Mouse (Mus musculus) urinary bladder, postnatal 14 days (tissue): ENCODE measurements around the gene Msantd1.
"Not testable (repeated sequence)": the region's sequence is repeated elsewhere in the genome, so short reads cannot be mapped to it uniquely, and the experiment has no call there.

Experiments used
- DNase-seq: peaks from one replicate; pipeline ENCODE4 v3.0.0; 2021; ENCODE audit warnings: low spot score

Gene Msantd1

GRCm38 (mm10) chr5:34907910-34908725, at the start of gene Msantd1:
Gene Msantd1, plus strand, starts transcription at chr5:34908012.
- DNase-seq: no peak

DNA sequence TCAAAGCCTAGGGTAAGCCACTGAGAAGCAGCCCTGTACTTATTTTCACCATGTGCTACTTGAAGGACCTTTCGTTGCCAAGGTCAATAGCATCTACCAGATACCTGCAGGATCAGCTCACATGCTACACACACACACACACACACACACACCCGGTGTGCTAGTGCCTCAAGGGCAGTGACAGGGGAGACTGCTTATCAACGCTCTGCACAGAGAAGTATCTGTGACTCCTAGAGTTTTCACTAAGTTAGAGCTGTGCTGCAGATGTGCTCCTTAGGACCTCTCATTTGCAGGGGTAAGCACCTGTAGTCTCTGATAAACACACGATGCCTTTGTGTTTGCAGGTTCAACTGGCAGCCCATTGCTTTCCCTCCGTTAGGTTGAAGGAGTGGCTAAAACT, 42.4 kb upstream of the Msantd1 start:
- no peak for DNase-seq

DNA sequence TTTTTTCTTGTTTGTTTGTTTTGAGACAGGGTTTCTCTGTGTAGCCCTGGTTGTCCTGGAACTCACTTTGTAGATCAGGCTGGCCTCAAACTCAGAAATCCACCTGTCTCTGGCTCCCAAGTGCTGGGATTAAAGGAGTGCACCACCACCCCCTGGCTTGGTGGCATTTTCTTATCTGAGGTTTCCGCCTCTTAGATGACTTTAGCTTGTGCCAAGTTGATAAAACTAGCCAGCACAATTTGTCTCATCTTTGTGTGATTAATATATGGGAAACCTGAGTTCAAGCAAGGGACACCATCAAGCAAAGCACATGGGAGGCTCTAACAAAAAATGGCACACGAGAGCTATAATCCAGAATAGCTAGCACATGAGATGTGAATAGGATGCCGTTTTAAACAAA, 27.5 kb upstream of the Msantd1 start:
- DNase-seq: not testable (repeated sequence)

DNA sequence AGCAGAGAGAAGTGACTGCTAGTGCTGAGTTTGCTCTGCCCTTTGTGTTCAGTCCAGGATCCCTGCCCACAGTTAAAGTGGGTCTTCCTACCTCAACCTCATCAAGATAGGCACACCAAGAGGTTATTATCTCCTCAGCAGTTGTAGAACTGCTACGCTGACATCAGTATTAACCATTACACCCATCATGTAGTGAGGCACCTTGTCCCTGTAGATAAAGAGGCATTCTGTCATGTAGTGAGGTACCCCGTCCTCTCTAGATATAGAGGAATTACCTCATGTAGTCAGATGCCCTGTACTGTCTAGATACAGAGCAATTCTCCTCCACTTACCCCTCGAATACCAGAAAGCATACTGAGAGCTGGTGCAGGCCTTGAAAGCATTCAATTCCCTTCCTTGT, 26.8 kb upstream of the Msantd1 start:
- no peak for DNase-seq

DNA sequence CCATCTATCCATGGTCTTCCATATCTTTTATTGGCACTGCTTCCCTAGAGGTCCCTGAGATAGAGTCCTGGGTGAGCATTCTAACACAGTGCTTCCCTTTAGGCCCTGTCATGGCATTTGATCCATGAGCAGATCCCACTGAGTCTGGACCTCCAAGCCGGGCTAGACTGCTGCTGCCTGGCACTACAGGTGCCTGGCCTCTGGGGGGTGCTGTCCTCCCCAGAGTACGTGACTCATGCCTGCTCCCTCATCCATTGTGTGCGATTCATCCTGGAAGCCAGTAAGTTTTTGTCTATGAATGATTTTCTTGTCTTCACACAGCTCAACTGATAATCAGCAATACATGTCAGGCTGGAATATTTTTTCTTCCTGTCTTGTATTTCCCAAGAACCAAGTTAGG, 22.6 kb upstream of the Msantd1 start:
- no peak for DNase-seq

DNA sequence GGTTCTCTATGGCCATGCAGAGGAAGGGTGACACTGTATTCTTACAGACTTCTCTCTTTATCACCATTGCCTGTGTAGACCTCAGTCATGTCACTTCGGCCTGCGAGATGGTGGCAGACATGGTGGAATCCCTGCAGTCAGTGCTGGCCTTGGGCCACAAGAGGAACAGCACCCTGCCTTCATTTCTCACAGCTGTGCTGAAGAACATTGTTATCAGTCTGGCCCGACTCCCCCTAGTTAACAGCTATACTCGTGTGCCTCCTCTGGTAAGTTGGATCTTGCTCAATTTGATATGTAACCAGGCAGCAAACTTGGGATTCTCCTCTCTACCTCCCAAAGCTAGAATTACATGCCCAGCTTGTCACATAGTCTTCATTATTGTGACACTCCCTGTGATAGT, 18.6 kb upstream of the Msantd1 start:
- no peak for DNase-seq

DNA sequence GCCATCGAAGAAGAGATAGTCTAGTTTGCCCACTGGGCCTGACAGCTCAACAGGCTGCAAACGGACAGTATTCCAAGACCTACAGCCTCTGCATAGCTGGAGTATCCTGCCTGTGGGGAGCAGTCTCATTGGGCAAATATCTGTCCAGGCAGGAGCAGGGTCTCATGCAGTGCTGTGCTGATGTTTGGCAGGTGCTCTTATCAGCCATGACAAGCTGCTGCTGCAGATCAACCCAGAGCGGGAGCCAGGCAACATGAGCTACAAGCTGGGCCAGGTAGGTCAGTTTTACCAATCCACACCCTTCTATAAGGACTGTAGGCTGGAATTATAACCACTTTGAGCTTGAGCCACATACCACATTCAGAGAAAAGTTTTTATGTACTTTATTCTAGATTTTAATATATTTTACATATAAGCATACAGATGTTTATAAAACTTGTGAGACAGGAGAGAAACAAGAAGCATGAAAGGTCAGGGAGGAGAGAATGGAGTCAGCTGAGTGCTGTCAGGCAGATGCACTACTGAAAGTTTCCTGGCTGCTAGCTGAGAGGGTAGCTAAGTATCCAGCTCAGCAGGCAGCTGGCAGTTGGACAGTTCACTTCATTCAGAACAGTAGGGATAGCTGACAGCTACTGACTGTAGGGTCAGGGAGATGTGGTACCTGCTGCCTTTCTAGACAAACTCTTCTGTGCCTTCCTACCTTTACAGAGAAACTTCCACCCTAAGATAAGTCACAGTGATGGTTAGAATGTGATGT, 10.9 kb upstream of the Msantd1 start:
- DNase-seq: no peak

GRCm38 (mm10) chr5:34899787-34900469, 7.9 kb upstream of the Msantd1 start:
- no peak for DNase-seq

- no peak for DNase-seq
Measured at GRCm38 (mm10) chr5:34902371-34902770, 5.4 kb upstream of the Msantd1 start.

DNA sequence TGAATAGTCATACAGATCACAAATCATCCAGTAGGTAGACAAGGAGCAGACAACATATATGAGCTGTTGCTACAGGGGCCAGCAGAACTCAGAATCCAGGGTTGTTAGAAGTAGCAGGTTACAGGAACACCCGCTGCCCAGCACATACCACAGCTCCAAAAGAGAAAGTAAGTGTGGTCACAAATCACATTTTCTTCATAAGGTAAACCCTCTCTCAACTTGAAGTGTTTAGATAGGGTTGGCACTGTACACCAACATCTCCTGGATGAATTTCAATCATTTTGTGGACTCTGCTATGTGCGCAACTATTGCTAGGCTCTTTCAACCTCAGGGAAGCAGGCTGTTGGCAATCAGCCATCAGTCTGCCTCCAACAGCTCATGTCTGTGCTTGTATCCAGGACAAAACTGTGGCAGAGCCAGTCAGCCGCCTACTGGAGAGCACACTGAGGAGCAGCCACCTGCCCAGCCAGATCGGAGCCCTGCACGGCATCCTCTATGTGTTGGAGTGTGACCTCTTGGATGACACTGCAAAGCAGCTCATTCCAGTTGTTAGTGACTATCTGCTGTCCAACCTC, 4.9 kb upstream of the Msantd1 start:
- DNase-seq: peak; percentile 85

DNA sequence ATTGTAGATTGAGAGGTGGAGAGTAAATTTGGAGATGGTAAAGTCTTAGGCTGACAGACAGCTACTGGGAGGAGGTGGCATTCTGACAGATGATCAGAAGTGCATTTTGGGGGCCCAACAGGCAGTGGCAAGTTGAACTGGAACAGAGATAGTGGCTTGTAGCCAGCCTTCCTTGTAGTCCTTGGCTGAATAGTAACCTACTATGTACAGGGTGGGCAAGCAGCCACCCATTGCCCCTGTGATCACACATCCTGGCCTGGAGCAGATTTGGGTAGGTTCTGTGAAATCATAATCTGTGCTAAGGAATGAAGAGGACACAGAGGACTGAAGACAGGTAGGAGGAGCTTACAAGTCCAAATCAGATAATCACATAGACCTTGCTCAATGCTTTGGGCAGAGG, 3.4 kb upstream of the Msantd1 start:
- no peak for DNase-seq

DNA sequence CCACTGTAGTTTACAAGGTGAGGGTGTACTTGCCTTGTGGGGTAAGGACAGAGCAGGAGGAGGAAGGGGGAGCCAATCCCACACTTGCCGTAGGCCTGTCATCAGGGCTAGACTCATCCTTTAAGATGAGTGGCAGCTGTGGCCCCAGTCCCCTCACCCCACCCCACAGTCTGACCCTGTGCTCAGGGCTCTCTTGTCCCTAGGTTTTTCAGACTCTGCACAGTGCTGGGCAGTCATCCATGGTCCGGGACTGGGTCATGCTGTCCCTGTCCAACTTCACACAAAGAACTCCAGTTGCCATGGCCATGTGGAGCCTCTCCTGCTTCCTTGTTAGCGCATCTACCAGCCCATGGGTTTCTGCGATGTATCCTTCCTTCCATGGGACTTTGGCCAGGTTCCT, 582 bp upstream of the Msantd1 start:
- DNase-seq: no peak

- peak; percentile 20 for DNase-seq
Measured at GRCm38 (mm10) chr5:34908726-34909633, 1.2 kb downstream of the Msantd1 start.

- no peak for DNase-seq
Measured at GRCm38 (mm10) chr5:34909634-34910503, 2.1 kb downstream of the Msantd1 start.

GRCm38 (mm10) chr5:34910504-34910815, 2.6 kb downstream of the Msantd1 start:
- DNase-seq: no peak

GRCm38 (mm10) chr5:34915801-34916200, 8.0 kb downstream of the Msantd1 start:
- DNase-seq: peak; percentile 80

DNA sequence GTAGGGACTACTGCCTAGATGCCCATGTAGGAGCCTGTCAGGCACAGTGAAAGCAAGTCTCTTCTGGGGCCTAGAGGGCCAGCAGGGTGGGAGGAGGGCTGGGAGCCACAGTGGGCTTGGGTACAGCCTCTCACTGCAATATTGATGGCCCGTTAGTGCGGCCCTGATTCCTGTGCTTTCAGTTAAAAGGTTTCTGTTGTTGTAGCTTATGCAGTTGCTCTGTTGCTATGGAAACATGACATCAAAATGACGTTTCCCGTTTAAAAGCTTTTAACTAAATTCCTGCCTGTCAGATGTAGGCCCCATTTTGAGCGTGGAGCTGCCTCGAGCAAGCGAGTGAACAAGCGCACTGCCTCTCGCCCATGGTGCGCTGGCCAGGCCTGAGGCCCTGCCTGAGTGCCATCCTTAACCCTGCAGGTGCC, 9.4 kb downstream of the Msantd1 start:
- no peak for DNase-seq

GRCm38 (mm10) chr5:34918785-34919184, 11.0 kb downstream of the Msantd1 start:
- DNase-seq: no peak

GRCm38 (mm10) chr5:34922531-34922930, 14.7 kb downstream of the Msantd1 start:
- DNase-seq: no peak

- no peak for DNase-seq
Measured at GRCm38 (mm10) chr5:34923920-34924319, 16.1 kb downstream of the Msantd1 start.

DNA sequence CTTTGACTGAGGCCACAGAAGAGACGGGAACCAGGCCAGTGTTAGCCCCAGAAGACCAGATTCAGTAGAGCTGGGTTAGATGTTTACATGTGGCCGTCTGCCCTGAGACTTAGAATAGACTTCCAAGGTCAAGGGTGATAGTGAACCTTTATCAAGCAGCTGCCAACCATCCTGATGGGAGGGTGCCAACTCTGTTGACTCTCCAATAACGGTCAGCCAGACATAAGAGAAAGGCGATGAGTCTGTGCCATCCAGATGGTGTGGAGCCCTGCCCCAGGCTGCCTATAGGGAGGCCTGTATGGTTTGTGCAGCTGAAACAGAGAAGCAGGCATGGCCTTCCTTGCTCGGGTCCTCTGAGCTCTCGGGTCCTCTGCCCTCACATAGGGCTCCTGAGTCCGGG, 16.7 kb downstream of the Msantd1 start:
- DNase-seq: no peak
